9 mouse cellular contexts compared by ENCODE assay signal in the genomic region with DNA sequence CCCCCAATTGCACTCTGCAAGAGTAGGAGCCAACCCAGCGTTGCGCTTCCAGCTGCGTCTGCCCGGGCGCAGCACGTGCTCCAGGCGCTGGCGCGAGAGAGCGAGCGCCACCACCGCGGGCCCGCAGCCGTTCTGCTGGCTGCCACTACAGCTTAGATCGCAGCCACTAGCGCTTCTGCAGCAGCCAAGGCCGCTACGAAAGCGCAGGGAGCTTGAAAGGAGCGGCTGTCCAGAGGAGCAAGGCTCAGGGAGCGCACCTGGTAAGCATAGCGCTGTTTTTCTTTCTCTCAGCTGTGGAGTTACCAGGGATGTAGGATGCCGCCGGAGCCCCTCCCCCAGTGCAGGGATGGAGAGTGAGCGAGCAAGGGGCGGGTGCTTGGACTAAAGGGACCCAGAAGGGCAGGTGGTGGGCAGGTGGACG. TPM values are rescaled to one million over a fixed set of nuclear protein-coding genes. Genes with fewer than 3 reads are reported as not detected.
A peak's percentile ranks its signal among the peaks of the same experiment; 100 is the strongest.
DNase-seq lines count a peak whose midpoint lies in the region; ATAC-seq lines count a peak whose summit lies in the region.
"Had no signal": no experiment of that assay in that cellular context is flagged by ENCODE, and none has a peak within 500 bp of the region (broad histone marks: within the 10 kb centered on the region; RNA-seq: fewer than 3 reads in every experiment).

No protein-coding gene starts in this region.

- 2% methylated on average over 28 of the region's 28 CpGs for WGBS in heart, embryonic 13.5 days

- no peak for DNase-seq in heart, adult 8-10 months (ENCODE audit: low spot score)
- peak; percentile 51 to 70 for DNase-seq in cerebellum, postnatal 25 days
- DNase-seq in frontal cortex, postnatal 36 days (ENCODE audit: low spot score in 2 of 2) = peak; percentile 81 to 83
- peak; percentile 79 to 82 for DNase-seq in left cerebral cortex, postnatal 36 days (ENCODE audit: low spot score in 2 of 2)
- peak; percentile 84 to 85 for DNase-seq in right cerebral cortex, postnatal 10 days (ENCODE audit: low spot score in 2 of 2)
- no peak for DNase-seq in B cell, adult 2 months
- DNase-seq in thymus, postnatal 0 days (ENCODE audit: low spot score) = no peak

- H3K4me1 ChIP-seq in heart, embryonic 13.5 days = no peaks in the 10 kb centered on the region

- H3K36me3 ChIP-seq in heart, embryonic 13.5 days = no peaks in the 10 kb centered on the region

- H3K4me2 ChIP-seq in heart, embryonic 13.5 days = peak overlapping the region; percentile 50

- no peaks in the 10 kb centered on the region for H3K9me3 ChIP-seq in heart, embryonic 13.5 days

- H3K27me3 ChIP-seq in heart, embryonic 13.5 days (replicated peaks) = peaks cover 33% of the 10 kb centered on the region

- no peak overlapping the region for H3K27ac ChIP-seq in heart, embryonic 13.5 days (replicated peaks)

- H3K9ac ChIP-seq in heart, embryonic 13.5 days = no peak overlapping the region

- ATAC-seq in heart, embryonic 13.5 days (ENCODE audit: extremely low read depth, insufficient number of reproducible peaks, low FRiP score, low TSS enrichment) = no peak

- peak overlapping the region; percentile 6; the same call in 1 of the 2 replicates for H3K4me3 ChIP-seq in heart, embryonic 13.5 days

- intact Hi-C loops in left cerebral cortex, postnatal 36 days (cut with DNase I) = loop anchor here (10.0 kb wide), 1 partner anchor 461 kb away; no protein-coding TSS in a partner anchor

RNA-seq across cellular contexts. Expression of a gene that starts 0.3 kb away (rescaled TPM):
- polyA plus RNA-seq in heart, embryonic 13.5 days (2015; fragmentation: Nextera tagmentation; extraction: Ambion mirVana) = 0.03 and 0.13 TPM in 2 replicates
- not detected for total RNA-seq in heart, adult 8-10 months (2022)
- 100 to 1,000 TPM; 182 to 212 TPM for total RNA-seq in left cerebral cortex, postnatal 36 days (2021)
- 0.01 and 0.03 TPM in 2 replicates for polyA plus RNA-seq in thymus, postnatal 0 days (2015; fragmentation: Nextera tagmentation; extraction: Ambion mirVana)
- polyA plus RNA-seq: liver, embryonic 16.5 days had no signal

Comparison
In these comparisons a context has a peak if more than half of its experiments do, and no peak if none do; other contexts are left out.
1. DNase-seq: peak in cerebellum, postnatal 25 days (2 of 2), frontal cortex, postnatal 36 days (2 of 2), left cerebral cortex, postnatal 36 days (2 of 2) and right cerebral cortex, postnatal 10 days (2 of 2); none in heart, adult 8-10 months (single experiment), B cell, adult 2 months (0 of 2) and thymus, postnatal 0 days (single experiment).
2. RNA of a gene that starts 0.3 kb away (total RNA-seq): 182 to 212 TPM in left cerebral cortex, postnatal 36 days; not detected in heart, adult 8-10 months; every median in the first group is over 100 times any median in the second.